Mouse (Mus musculus) cerebellum, postnatal 10 days (tissue): ENCODE measurements around the gene Olfr862.

Experiments used
- DNase-seq, 2 experiments: peaks; one replicate each; pipeline ENCODE4 v3.0.0; 2021; ENCODE audit warnings: mixed read lengths in 2 of 2

Olfr862 gene

DNA sequence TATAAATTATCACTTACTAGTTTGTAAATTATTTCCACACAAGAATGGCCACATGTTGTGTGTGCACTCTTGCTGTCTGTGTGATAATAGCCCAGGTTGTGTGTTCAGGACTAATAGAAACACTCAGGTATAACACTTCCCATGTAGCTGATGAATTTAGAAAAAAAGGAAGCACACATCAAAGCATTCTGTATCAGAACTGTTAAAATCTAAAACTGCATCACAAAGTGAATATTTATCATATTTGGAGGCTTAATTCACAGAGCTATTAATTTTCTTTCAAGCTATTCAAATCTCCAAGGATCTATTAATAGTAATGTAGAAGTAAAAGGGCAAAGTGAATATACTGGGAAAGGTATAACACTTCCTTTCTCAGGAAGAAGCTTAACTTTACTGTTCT is at the start of gene Olfr862:
Olfr862 (minus strand) TSS at position 101 of the 400 bp plus-strand sequence.
- DNase-seq = no peak

DNA sequence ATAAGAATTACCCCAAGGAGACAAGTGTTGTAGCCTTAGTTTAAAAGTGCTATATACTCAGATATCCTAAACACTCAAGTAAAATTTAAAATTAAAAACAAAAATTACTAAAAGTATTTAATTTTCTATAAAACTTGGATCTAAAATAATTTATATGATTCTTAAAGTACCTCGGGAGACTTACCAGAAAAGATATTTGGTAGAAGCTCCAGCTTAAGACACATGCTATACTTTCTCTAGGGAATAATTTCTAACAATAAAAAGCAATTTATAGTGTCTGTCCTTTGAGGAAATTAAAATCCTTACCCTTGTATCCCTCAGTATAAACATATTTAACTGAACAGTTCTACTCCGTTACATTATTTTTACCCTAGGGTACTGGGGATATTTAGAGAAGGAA is 28.8 kb upstream of the Olfr862 start, which contains the start of gene Olfr77:
Olfr77 (plus strand) TSS at position 301 of the 400 bp plus-strand sequence.
- DNase-seq = no peak

DNA sequence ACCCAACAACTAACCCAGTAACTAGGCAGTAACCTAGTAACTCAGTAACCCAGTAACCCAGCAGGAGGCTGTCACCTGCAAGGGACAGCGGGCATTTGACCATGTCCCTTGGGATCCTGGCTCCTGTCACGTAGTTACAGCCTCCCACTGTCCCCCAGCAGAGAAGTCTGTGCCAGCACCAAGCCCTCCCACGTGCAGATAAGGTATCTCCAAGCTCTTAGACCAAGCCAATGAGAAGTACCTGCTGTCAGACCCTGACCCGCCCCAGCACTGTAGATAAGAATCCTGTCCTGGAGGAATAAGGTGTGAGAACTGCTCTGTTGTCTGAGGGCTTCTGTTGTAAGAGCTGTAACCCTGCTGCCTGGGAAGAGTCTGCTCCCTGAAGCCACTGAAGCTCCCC is 23.4 kb upstream of the Olfr862 start:
- no peak for DNase-seq

DNA sequence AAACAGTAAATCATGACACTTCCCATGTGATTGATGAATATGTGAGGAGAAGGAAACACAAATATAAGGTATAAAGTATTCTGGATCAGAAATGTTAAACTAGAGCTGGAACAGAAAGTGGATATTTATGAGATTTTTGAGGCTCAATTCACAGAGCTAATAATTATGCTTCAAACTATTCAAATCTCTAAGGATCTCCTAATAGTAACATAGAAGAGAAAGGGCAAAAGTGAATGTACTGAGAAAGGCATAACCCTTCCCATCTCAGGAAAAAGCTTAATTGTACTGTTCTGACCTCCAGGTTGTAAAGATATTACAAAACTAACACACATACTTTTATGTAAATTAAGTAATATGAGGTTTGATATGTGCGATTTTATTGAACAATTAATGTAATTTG is 38.2 kb downstream of the Olfr862 start, which contains the start of gene Olfr860:
Olfr860 (minus strand) TSS at position 101 of the 400 bp plus-strand sequence.
- DNase-seq = no peak
